Mouse (Mus musculus) adrenal gland, postnatal 14 days (tissue): ENCODE measurements at regions not wholly inside any gene's neighbourhood (a gene's known extent, or its start where the extent isn't known, plus 50 kb on each side); places are given as distances from the start of the nearest gene placed in this dataset.
A peak's percentile ranks its signal among the peaks of the same experiment; 100 is the strongest.

Experiments used
- DNase-seq: peaks from one replicate; pipeline ENCODE4 v3.0.0; 2021; ENCODE audit warnings: mixed read lengths

- DNase-seq = no peak
Measured at GRCm38 (mm10) chr10:99959279-99959678, 56.2 kb upstream of the Kitl start.

- no peak for DNase-seq
Measured at GRCm38 (mm10) chr10:99952486-99952885, 62.9 kb upstream of the Kitl start.

- DNase-seq = no peak
Measured at GRCm38 (mm10) chr10:99951718-99952117, 63.7 kb upstream of the Kitl start.

GRCm38 (mm10) chr10:99951316-99951715 is 64.1 kb upstream of the Kitl start:
- DNase-seq = no peak

- DNase-seq = no peak
Measured at GRCm38 (mm10) chr10:99948740-99949139, 66.7 kb upstream of the Kitl start.

GRCm38 (mm10) chr10:99945418-99945817 is 70.0 kb upstream of the Kitl start:
- peak; percentile 12 for DNase-seq

GRCm38 (mm10) chr10:99941665-99942064 is 73.8 kb upstream of the Kitl start:
- DNase-seq = peak; percentile 52

GRCm38 (mm10) chr10:99938901-99939300 is 76.5 kb upstream of the Kitl start:
- no peak for DNase-seq

GRCm38 (mm10) chr10:99937921-99938618 is 77.4 kb upstream of the Kitl start:
- DNase-seq = no peak

GRCm38 (mm10) chr10:99929191-99929590 is 86.2 kb upstream of the Kitl start:
- DNase-seq = no peak

GRCm38 (mm10) chr10:99927913-99928312 is 87.5 kb upstream of the Kitl start:
- no peak for DNase-seq

GRCm38 (mm10) chr10:99926327-99926954 is 89.0 kb upstream of the Kitl start:
- no peak for DNase-seq

GRCm38 (mm10) chr10:99924541-99924940 is 90.9 kb upstream of the Kitl start:
- DNase-seq = no peak

- DNase-seq = no peak
Measured at GRCm38 (mm10) chr10:99919925-99920324, 95.5 kb upstream of the Kitl start.

GRCm38 (mm10) chr10:99918567-99919320 is 96.7 kb upstream of the Kitl start:
- no peak for DNase-seq

GRCm38 (mm10) chr10:99913846-99914187 is 101.6 kb upstream of the Kitl start:
- DNase-seq = peak; percentile 10

- peak; percentile 29 for DNase-seq
Measured at GRCm38 (mm10) chr10:99913001-99913845, 102.2 kb upstream of the Kitl start.

- no peak for DNase-seq
Measured at GRCm38 (mm10) chr10:99910011-99910723, 105.3 kb upstream of the Kitl start.

GRCm38 (mm10) chr10:99908044-99908443 is 107.4 kb upstream of the Kitl start:
- DNase-seq = peak; percentile 16

GRCm38 (mm10) chr10:99906778-99907435 is 108.5 kb upstream of the Kitl start:
- DNase-seq = no peak
